Mouse (Mus musculus) ovary, postnatal 10 days (tissue): ENCODE results near the gene Wnk3.
"Not testable (repeated sequence)": the region's sequence is repeated elsewhere in the genome, so short reads cannot be mapped to it uniquely, and the experiment has no call there.

ENCODE experiments used
- DNase-seq: peaks from one replicate; pipeline ENCODE4 v3.0.0; 2022; ENCODE audit warnings: low spot score

The Wnk3 gene

GRCm38 (mm10) chrX:151197778-151198177, at the start of gene Wnk3:
Wnk3 (plus strand) TSS chrX:151198078.
- DNase-seq = no peak

DNA sequence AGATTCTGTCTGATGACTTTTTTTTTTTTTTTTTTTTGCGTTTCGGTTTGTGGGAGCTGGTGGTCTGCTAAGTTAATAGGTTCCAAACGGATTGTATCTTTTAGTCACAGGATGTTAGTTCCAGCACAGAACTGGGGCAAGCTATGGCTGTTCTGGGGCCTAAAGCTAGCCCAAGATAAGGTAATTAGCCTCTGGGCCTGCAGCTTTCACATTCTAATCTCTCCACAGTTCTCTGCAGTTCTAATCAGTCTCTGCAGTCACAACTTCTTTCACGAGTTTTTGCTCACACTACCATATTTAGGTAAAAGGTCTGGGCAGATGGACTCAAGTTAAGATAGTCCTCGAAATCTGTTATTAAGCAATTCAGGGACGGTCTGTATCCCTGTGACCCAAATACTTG, 39.5 kb upstream of the Wnk3 start:
- no peak for DNase-seq

GRCm38 (mm10) chrX:151168438-151169131, 29.3 kb upstream of the Wnk3 start:
- no peak for DNase-seq

DNA sequence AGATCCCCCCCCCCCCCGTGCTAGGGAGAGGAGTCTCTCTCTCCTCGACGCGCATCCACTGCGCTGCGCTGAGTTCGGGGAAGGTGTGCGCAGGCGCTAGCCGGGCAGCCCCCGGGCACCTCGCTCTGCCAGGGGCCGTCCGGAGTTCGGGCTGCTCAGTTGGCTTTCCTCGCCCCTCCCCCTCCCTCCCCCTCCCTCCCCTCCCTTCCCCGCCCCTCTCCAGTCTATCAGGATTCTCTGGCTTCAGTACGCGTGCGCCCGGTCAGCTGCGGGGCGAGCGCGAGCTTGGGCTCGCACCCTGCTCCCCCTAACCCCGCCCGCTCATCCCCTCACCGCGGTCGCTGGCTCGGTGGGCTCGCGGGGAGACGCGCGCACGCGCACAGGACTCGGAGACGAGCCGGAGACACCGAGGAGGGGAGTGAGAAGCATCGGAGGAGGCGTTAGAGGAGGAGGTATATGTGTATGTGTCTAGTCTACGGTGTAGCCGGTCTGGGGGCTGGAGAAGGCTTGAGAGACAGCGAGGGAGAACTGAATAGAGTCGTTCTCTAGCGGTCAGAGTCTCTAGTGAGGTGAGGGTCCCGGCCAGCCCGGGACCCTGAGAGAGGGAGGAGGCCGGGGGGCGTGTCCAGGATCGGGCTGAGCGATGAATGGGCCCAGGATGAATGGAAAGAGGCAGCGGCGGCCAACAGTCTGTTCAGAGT, 28.5 kb upstream of the Wnk3 start:
- peak; percentile 16 for DNase-seq

- not testable (repeated sequence) for DNase-seq
Observed at GRCm38 (mm10) chrX:151173134-151173533, 24.7 kb upstream of the Wnk3 start.

GRCm38 (mm10) chrX:151298329-151298728, 100.5 kb downstream of the Wnk3 start:
- no peak for DNase-seq

DNA sequence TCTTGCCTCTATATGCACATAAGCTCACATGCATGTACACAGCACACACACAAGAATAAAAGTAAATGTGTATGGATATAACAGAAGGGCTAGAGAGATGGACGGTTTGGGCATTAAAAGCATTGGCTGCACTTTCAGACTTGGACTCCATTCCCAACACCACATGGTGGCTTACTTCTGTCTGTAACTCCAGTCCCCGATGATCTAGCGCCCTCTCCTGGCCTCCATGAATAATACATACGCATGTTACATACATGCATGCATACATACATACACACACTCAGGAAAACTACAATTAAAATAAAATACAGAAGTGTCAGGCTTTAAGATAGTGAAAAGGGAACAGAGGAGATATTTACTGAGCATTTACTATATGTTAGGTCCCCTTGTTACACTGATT, 115.9 kb downstream of the Wnk3 start:
- DNase-seq = no peak

GRCm38 (mm10) chrX:151333615-151334014, 135.7 kb downstream of the Wnk3 start:
- DNase-seq = no peak

- no peak for DNase-seq
Observed at GRCm38 (mm10) chrX:151337804-151338203, 139.9 kb downstream of the Wnk3 start.

GRCm38 (mm10) chrX:151343761-151344500, 146.1 kb downstream of the Wnk3 start, which contains the start of gene Fam120c:
Fam120c (plus strand) TSS chrX:151344175.
- DNase-seq = peak; percentile 64

DNA sequence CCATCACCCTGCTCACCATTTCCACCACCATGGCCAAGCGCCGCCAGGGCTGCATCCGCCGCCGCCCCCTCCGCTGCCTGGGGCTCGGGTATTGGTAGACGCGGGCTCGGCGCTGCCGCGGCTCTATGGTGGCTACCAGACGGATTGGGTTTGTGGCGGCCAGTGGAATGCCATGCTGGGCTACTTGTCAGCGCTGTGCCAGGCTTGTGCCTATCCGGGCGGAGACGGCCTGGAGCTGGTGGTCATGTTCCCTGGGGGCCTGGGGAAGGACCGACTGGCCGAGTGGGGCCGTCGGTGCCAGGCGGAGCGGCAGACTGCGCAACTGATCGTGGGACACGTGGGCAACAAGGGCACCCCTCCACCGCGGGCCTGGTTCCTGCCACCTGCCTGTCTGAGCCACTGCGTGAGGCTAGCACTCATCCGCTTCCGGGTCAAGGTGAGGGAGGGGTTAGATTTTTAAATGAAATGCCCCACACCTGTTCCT, 146.7 kb downstream of the Wnk3 start:
- DNase-seq = peak; percentile 10

- no peak for DNase-seq
Observed at GRCm38 (mm10) chrX:151345333-151346125, 147.7 kb downstream of the Wnk3 start.

DNA sequence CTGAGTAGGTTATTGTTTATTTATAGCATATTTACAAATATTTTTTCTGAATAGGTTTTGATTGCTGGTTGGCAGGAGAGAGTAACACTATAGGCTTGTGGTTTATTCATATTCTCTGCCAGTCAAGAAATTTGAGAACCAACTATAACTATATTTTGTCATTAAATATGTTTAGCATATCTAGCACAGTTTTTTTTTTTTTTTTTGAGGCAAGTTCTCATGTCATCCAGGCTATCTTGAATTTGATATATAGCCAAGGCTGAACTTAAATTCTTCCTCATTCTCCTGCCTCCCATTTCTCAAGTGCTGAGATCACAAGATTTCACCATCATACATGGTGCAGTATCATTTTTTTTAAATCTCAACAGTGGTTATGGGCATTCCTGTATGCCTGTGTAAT, 149.4 kb downstream of the Wnk3 start:
- DNase-seq = no peak

GRCm38 (mm10) chrX:151349322-151349721, 151.4 kb downstream of the Wnk3 start:
- no peak for DNase-seq
